25 mouse cellular contexts compared by ENCODE assay signal in genomic region chr2:3817626-3818025, GRCm38 (mm10).
DNase-seq lines count a peak whose midpoint lies in the region; ATAC-seq lines count a peak whose summit lies in the region.
"Had no signal": no experiment of that assay in that cellular context is flagged by ENCODE, and none has a peak within 500 bp of the region (broad histone marks: within the 10 kb centered on the region; RNA-seq: fewer than 3 reads in every experiment).

No protein-coding gene starts in this region.

- peaks cover 15% of the 10 kb centered on the region for H3K4me1 ChIP-seq in forebrain, embryonic 15.5 days
- H3K4me1 ChIP-seq in forebrain, embryonic 12.5 days, result no peaks in the 10 kb centered on the region; the same call in 1 of the 2 replicates
- peaks cover 10% of the 10 kb centered on the region for H3K4me1 ChIP-seq in forebrain, embryonic 16.5 days (replicated peaks; ENCODE audit: control insufficient read depth, insufficient read depth, low read length)

- H3K4me2 ChIP-seq in forebrain, embryonic 15.5 days (replicated peaks), result no peak overlapping the region
- no peak overlapping the region for H3K4me2 ChIP-seq in forebrain, embryonic 12.5 days
- H3K4me2 ChIP-seq in forebrain, embryonic 16.5 days (ENCODE audit: low read length), result no peak overlapping the region
- H3K4me2 ChIP-seq: lung, embryonic 15.5 days; midbrain, embryonic 11.5 days; neural tube, embryonic 12.5 days had no signal

- no peaks in the 10 kb centered on the region for H3K36me3 ChIP-seq in forebrain, embryonic 15.5 days
- H3K36me3 ChIP-seq in forebrain, embryonic 12.5 days (replicated peaks), result no peaks in the 10 kb centered on the region
- H3K36me3 ChIP-seq in forebrain, embryonic 16.5 days (ENCODE audit: control insufficient read depth, insufficient read depth), result no peaks in the 10 kb centered on the region
- H3K36me3 ChIP-seq: lung, embryonic 15.5 days; neural tube, embryonic 12.5 days had no signal

- DNase-seq in cerebellum, adult 9-11 months, result peak; percentile 7
- no peak for DNase-seq in cerebellum, adult 8-10 months
- peak; percentile 16 to 17 for DNase-seq in layer of hippocampus, postnatal 36 days
- no peak for DNase-seq in testis, postnatal 14 days (ENCODE audit: low spot score)
- no peak for DNase-seq in frontal cortex, postnatal 25 days (ENCODE audit: low spot score in 2 of 2)
- DNase-seq: adrenal gland, postnatal 14 days; cerebellum, adult 18-20 months; embryo, embryonic 11 days; gastrocnemius, postnatal 10 days; heart, adult 2 months; heart, postnatal 36 days; kidney, adult 18-20 months; right cerebral cortex, adult 18-20 months; thymus, postnatal 14 days had no signal

- H3K9ac ChIP-seq in forebrain, embryonic 15.5 days (replicated peaks), result no peak overlapping the region
- H3K9ac ChIP-seq in forebrain, embryonic 12.5 days, result no peak overlapping the region
- H3K9ac ChIP-seq in forebrain, embryonic 16.5 days (replicated peaks; ENCODE audit: low read depth, low read length), result no peak overlapping the region
- H3K9ac ChIP-seq: liver, embryonic 14.5 days; lung, embryonic 15.5 days; neural tube, embryonic 12.5 days had no signal

- WGBS in forebrain, embryonic 15.5 days, result 48% methylated on average over 3 of the region's 3 CpGs
- WGBS in forebrain, embryonic 12.5 days, result 85% methylated on average over 3 of the region's 3 CpGs
- 51% methylated on average over 3 of the region's 3 CpGs for WGBS in forebrain, embryonic 16.5 days

- no peaks in the 10 kb centered on the region for H3K27me3 ChIP-seq in forebrain, embryonic 15.5 days
- H3K27me3 ChIP-seq in forebrain, embryonic 12.5 days, result no peaks in the 10 kb centered on the region
- no peaks in the 10 kb centered on the region for H3K27me3 ChIP-seq in forebrain, embryonic 16.5 days (replicated peaks; ENCODE audit: control insufficient read depth, insufficient read depth, low read length)
- H3K27me3 ChIP-seq: lung, embryonic 15.5 days; neural tube, embryonic 12.5 days; Patski had no signal

- no peak overlapping the region for H3K4me3 ChIP-seq in forebrain, embryonic 15.5 days
- no peak overlapping the region for H3K4me3 ChIP-seq in forebrain, embryonic 12.5 days (replicated peaks)
- H3K4me3 ChIP-seq in forebrain, embryonic 16.5 days (replicated peaks; ENCODE audit: low read length), result no peak overlapping the region
- H3K4me3 ChIP-seq: heart, adult 2 months; lung, embryonic 15.5 days; neural tube, embryonic 12.5 days had no signal

- no peaks in the 10 kb centered on the region for H3K9me3 ChIP-seq in forebrain, embryonic 15.5 days
- no peaks in the 10 kb centered on the region for H3K9me3 ChIP-seq in forebrain, embryonic 12.5 days
- no peaks in the 10 kb centered on the region for H3K9me3 ChIP-seq in forebrain, embryonic 16.5 days (ENCODE audit: control insufficient read depth, low read length)
- H3K9me3 ChIP-seq: lung, embryonic 15.5 days; neural tube, embryonic 12.5 days had no signal

- ATAC-seq in forebrain, embryonic 15.5 days (replicated peaks), result 0 out of 2 replicates have a peak, but pooled peaks have one; percentile 11
- no peak for ATAC-seq in forebrain, embryonic 12.5 days (ENCODE audit: low FRiP score)
- ATAC-seq in forebrain, embryonic 16.5 days, result peak; percentile 35
- ATAC-seq: Patski had no signal

- H3K27ac ChIP-seq in forebrain, embryonic 15.5 days (replicated peaks), result peak overlapping the region; percentile 86
- no peak overlapping the region for H3K27ac ChIP-seq in forebrain, embryonic 12.5 days
- H3K27ac ChIP-seq in forebrain, embryonic 16.5 days (ENCODE audit: low read length), result peak overlapping the region; percentile 77
- H3K27ac ChIP-seq: heart, adult 2 months; kidney, postnatal 0 days; liver, embryonic 14.5 days; lung, embryonic 15.5 days; macrophage; neural tube, embryonic 12.5 days; stomach, postnatal 0 days had no signal

Comparison
In these comparisons a context has a peak if more than half of its experiments do, and no peak if none do; other contexts are left out.
1. DNase-seq: peak in cerebellum, adult 9-11 months (single experiment) and layer of hippocampus, postnatal 36 days (2 of 2); none in cerebellum, adult 8-10 months (single experiment), testis, postnatal 14 days (single experiment) and frontal cortex, postnatal 25 days (0 of 2).